Mouse (Mus musculus) cerebellum, adult 2 months (tissue): ENCODE results near the gene Dap3.

Source experiments
- CTCF ChIP-seq: fragments of 200-500 bp; IDR thresholded peaks from 2 replicates; pipeline ENCODE4 v1.5.1; 2011; ENCODE audit warnings: low read depth, mild to moderate bottlenecking, control low read depth, low read length, moderate library complexity, borderline replicate concordance; ENCODE audit not compliant: insufficient read depth
- POLR2A ChIP-seq: fragments of 200-500 bp; IDR thresholded peaks from 2 replicates; pipeline ENCODE4 v1.6.1; 2011; ENCODE audit warnings: low read length, control low read depth, borderline replicate concordance; ENCODE audit not compliant: insufficient read depth

DNA sequence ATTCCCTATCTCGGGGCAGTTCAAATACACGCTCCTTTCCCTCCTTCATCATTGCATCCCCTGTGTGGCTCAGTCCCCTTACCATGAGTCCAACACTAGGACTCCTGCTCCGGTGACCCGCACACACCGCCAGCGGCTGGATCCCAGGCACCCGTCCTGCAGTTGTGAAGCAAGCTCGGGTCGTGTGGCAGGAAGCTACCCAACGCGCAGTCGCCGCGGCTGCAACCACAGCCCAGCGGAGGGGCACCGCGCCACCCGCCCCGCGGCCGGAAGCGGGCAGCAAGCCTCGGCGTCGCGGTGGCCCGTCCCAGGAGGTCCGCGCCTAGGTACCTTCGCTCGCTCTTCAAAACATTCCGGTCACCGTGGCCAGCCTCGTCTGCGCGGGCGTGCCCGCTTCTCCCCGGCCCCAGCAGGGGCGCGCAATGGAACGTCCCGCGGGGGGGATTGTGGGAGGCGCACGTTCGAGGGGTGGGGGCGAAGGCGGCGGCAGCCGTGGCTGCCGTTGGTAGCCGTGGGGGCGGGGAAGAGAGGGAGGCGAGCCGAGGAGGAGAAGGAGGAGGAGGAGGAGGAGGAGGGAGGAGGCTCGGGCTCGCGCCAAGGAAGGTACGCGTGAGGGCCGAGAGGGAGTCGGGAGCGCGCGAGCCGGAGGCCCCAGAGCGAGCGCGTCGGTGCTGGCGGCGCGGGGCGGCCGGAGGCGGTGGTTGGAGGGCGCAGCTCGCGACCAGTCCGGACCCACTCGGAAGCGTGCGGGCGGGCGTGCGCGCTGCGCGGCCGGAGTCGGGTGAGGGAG lies 1.0 kb downstream of the Dap3 start:
- no peak for TF ChIP-seq CTCF
- TF ChIP-seq POLR2A = peak; percentile 47; the same call in 1 of the 2 replicates
